Mouse (Mus musculus) liver, adult 2 months (tissue): Measurements from ENCODE around the gene Znhit2. TPM values are rescaled to one million over a fixed set of nuclear protein-coding genes. Genes with fewer than 3 reads are reported as not detected.

Source experiments
- DNase-seq: peaks from one replicate; pipeline ENCODE4 v3.0.0-alpha.2; 2011; ENCODE audit warnings: low read depth, low spot score; ENCODE audit errors: extremely low read depth
- H3K27ac ChIP-seq: fragments of 200-500 bp; replicated peaks from 2 replicates; pipeline ENCODE4 v1.5.1; 2012; ENCODE audit warnings: low read depth, mild to moderate bottlenecking, control low read depth, inconsistent platforms, low read length; ENCODE audit not compliant: insufficient read depth
- H3K27me3 ChIP-seq: fragments of 200-500 bp; 2 replicates; pipeline ENCODE4 v1.6.1; 2012; ENCODE audit warnings: mild to moderate bottlenecking, moderate library complexity, low read length, inconsistent platforms; ENCODE audit not compliant: control insufficient read depth, insufficient read depth
- H3K36me3 ChIP-seq: fragments of 200-500 bp; 2 replicates; pipeline ENCODE4 v1.6.1; 2012; ENCODE audit warnings: low read length, inconsistent platforms; ENCODE audit not compliant: control insufficient read depth, insufficient read depth
- H3K4me1 ChIP-seq: fragments of 200-500 bp; 2 replicates; pipeline ENCODE4 v1.6.1; 2011; ENCODE audit warnings: low read length; ENCODE audit not compliant: control insufficient read depth, insufficient read depth
- H3K4me3 ChIP-seq: fragments of 200-500 bp; 2 replicates; pipeline ENCODE4 v1.5.1; 2011; ENCODE audit warnings: low read depth, mild to moderate bottlenecking, control low read depth, low read length, moderate library complexity; ENCODE audit not compliant: insufficient read depth
- H3K79me2 ChIP-seq: fragments of 200-500 bp; 2 replicates; pipeline ENCODE4 v1.6.1; 2012; ENCODE audit warnings: inconsistent platforms, mild to moderate bottlenecking, low read length, moderate library complexity; ENCODE audit not compliant: control insufficient read depth, insufficient read depth
- H3K9ac ChIP-seq: fragments of 200-500 bp; 2 replicates; pipeline ENCODE4 v1.6.1; 2012; ENCODE audit warnings: low read depth, mild to moderate bottlenecking, control low read depth, inconsistent platforms, low read length
- CTCF ChIP-seq: fragments of 200-500 bp; IDR thresholded peaks from 2 replicates; pipeline ENCODE4 v1.5.1; 2011; ENCODE audit warnings: low read depth, low read length, control low read depth
- POLR2A ChIP-seq: fragments of 200-500 bp; IDR thresholded peaks from 2 replicates; pipeline ENCODE4 v1.6.1; 2011; ENCODE audit warnings: low read length, control low read depth; ENCODE audit not compliant: insufficient read depth; ENCODE audit errors: extremely low read depth
- WGBS: fragments of 180-500 bp; shearing (Covaris S2); methylation state at CpG from one replicate; pipeline ENCODE4 v1.1.7; 2018; 5-methylcytosine and 5-hydroxymethylcytosine counted together
- polyA plus RNA-seq: library from polyadenylated mRNA; depleted of rRNA; stranded (reverse); fragments of >200 nt; gene quantifications from 2 replicates; pipeline ENCODE4 v1.2.3, GENCODE M21; 2012
- total RNA-seq: library from RNA; depleted of rRNA; stranded (reverse); fragments of >200 nt; gene quantifications from 2 replicates; pipeline ENCODE4 v1.2.3, GENCODE M21; 2014

Znhit2 gene
- total and polyA plus RNA-seq, 2 experiments: 10.9 to 52.6 TPM

GRCm38 (mm10) chr19:6070571-6071250, 9.7 kb downstream of the Znhit2 start:
- 93% methylated on average over 31 of the region's 31 CpGs for WGBS
- DNase-seq: no peak
- no peak overlapping the region for H3K9ac ChIP-seq
- peaks cover 5% of the 10 kb centered on the region; the same call in 1 of the 2 replicates for H3K79me2 ChIP-seq
- no peaks in the 10 kb centered on the region for H3K27me3 ChIP-seq
- no peak overlapping the region for H3K4me3 ChIP-seq
- H3K27ac ChIP-seq: no peak overlapping the region
- peaks cover 12% of the 10 kb centered on the region for H3K4me1 ChIP-seq
- no peaks in the 10 kb centered on the region; the same call in 1 of the 2 replicates for H3K36me3 ChIP-seq
- TF ChIP-seq CTCF (no peak), POLR2A (no peak)

GRCm38 (mm10) chr19:6071261-6071660, 10.3 kb downstream of the Znhit2 start:
- Histone ChIP-seq H3K4me1 (peaks cover 10% of the 10 kb centered on the region), H3K79me2 (peaks cover 7% of the 10 kb centered on the region; the same call in 1 of the 2 replicates), H3K27ac (no peak overlapping the region), H3K27me3 (no peaks in the 10 kb centered on the region), H3K9ac (no peak overlapping the region), H3K36me3 (no peaks in the 10 kb centered on the region; the same call in 1 of the 2 replicates), H3K4me3 (no peak overlapping the region)
- WGBS: 96% methylated on average over 19 of the region's 19 CpGs
- TF ChIP-seq POLR2A: no peak
- TF ChIP-seq CTCF: no peak
- no peak for DNase-seq

- H3K9ac ChIP-seq: no peak overlapping the region
- H3K36me3 ChIP-seq: no peaks in the 10 kb centered on the region; the same call in 1 of the 2 replicates
- H3K4me3 ChIP-seq: no peak overlapping the region
- H3K27me3 ChIP-seq: no peaks in the 10 kb centered on the region
- DNase-seq: no peak
- peaks cover 5% of the 10 kb centered on the region for H3K4me1 ChIP-seq
- TF ChIP-seq POLR2A (no peak), CTCF (no peak)
- H3K79me2 ChIP-seq: peaks cover 6% of the 10 kb centered on the region; the same call in 1 of the 2 replicates
- no peak overlapping the region for H3K27ac ChIP-seq
- WGBS: 90% methylated on average over 5 of the region's 5 CpGs
These were observed 12.9 kb downstream of the Znhit2 start for GRCm38 (mm10) chr19:6073889-6074288.

- TF ChIP-seq POLR2A: no peak
- TF ChIP-seq CTCF: no peak
- no peaks in the 10 kb centered on the region; the same call in 1 of the 2 replicates for H3K36me3 ChIP-seq
- peaks cover 6% of the 10 kb centered on the region; the same call in 1 of the 2 replicates for H3K79me2 ChIP-seq
- H3K27me3 ChIP-seq: no peaks in the 10 kb centered on the region
- H3K27ac ChIP-seq: peak within 1 kb of the TSS; percentile 84
- WGBS: under 1% methylated on average over 33 of the region's 33 CpGs
- peak; percentile 92 for DNase-seq
- peaks cover 5% of the 10 kb centered on the region for H3K4me1 ChIP-seq
- H3K9ac ChIP-seq: peak within 1 kb of the TSS; percentile 79
- peak within 1 kb of the TSS; percentile 81 for H3K4me3 ChIP-seq
These were observed 15.8 kb downstream of the Znhit2 start, which contains the start of gene Vps51 for GRCm38 (mm10) chr19:6076564-6077393. Gene Vps51, minus strand, starts transcription at chr19:6077231.

DNA sequence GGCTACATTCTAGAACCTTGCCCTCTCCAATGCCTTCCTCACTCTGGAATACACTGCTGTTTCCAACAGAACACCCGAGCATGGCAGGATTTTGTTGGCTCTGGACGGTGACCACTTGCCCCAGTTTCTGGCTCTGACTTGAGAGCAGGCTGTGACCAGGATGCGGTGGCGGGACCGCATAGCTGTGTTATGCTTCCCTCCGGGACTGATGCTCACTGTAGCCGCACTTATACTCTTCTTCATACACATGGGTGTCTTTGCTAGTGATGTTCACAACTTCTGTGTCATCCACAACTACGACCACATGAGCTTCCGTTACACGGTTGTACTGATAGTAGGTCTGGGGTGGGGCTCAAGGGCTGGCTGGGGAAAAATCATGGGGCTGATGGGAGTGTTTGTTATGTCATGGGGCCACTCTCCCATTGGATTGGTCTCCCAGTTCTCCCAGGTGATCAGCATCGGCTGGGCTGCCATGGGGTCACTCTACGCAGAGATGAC, 19.0 kb downstream of the Znhit2 start, which contains the start of gene Tmem262:
Gene Tmem262, plus strand, starts transcription at position 51 of the 498 bp plus-strand sequence.
- peaks cover 9% of the 10 kb centered on the region for H3K4me1 ChIP-seq
- H3K79me2 ChIP-seq: peaks cover 11% of the 10 kb centered on the region; the same call in 1 of the 2 replicates
- WGBS: 90% methylated on average over 12 of the region's 12 CpGs
- no peak for TF ChIP-seq CTCF
- no peak for TF ChIP-seq POLR2A
- no peak within 1 kb of the TSS for H3K4me3 ChIP-seq
- H3K9ac ChIP-seq: no peak within 1 kb of the TSS
- H3K27ac ChIP-seq: no peak within 1 kb of the TSS
- no peak for DNase-seq
- no peaks in the 10 kb centered on the region for H3K27me3 ChIP-seq
- H3K36me3 ChIP-seq: peaks cover 2% of the 10 kb centered on the region; the same call in 1 of the 2 replicates
